Mouse (Mus musculus) inflammation-experienced regulatory T-cells (primary cell): ENCODE results near the gene Otud4. TPM values are rescaled to one million over a fixed set of nuclear protein-coding genes. Genes with fewer than 3 reads are reported as not detected.

Experiments used
- polyA plus RNA-seq, 2 experiments: library from polyadenylated mRNA; unstranded; fragments of 100-300 nt; shearing (Covaris generic); gene quantifications; one replicate each; pipeline ENCODE4 v1.2.1; 2017

The Otud4 gene
- 10 to 100 TPM; 37.4 to 39.0 TPM for polyA plus RNA-seq

DNA sequence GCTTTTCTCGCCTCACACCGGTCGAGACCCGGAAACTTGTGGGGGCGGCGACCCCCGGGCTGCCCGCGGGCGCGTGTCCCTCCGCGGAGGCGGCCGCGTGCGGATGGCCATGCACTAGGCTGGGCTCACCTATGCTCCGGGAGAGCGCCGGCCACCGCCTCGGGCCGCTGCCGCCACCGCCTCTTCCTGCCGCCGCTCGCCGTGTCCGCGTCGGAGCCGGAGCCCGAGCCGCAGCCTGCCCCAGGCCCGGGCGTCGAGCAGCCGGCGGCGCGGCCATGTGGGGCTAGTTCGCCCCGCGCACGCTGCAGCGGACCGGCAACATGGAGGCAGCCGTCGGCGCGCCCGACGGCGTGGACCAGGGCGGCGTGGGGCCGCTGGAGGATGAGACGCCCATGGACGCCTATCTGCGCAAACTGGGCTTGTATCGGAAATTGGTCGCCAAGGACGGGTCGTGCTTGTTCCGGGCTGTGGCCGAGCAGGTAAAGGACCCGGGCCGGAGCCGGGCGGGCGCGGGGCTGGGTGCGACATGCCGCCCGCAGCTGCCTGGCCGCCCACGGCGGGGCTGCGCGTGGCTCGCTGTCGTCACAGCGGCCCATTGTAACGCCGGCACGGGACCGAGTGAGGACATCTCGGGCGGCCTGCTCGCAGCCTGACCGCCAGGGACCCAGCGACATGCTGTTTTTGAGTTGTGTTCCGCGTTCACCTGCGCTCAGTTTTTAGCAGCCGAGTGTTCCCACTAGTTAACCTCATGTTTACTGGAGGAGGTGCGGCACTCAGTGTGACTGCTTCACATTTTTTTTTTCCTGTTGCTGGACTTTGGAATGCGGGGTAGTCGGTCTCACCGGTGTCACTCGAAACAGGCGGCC, at the start of gene Otud4:
TSS of gene Otud4 (plus strand) at position 33 of the 866 bp plus-strand sequence.

DNA sequence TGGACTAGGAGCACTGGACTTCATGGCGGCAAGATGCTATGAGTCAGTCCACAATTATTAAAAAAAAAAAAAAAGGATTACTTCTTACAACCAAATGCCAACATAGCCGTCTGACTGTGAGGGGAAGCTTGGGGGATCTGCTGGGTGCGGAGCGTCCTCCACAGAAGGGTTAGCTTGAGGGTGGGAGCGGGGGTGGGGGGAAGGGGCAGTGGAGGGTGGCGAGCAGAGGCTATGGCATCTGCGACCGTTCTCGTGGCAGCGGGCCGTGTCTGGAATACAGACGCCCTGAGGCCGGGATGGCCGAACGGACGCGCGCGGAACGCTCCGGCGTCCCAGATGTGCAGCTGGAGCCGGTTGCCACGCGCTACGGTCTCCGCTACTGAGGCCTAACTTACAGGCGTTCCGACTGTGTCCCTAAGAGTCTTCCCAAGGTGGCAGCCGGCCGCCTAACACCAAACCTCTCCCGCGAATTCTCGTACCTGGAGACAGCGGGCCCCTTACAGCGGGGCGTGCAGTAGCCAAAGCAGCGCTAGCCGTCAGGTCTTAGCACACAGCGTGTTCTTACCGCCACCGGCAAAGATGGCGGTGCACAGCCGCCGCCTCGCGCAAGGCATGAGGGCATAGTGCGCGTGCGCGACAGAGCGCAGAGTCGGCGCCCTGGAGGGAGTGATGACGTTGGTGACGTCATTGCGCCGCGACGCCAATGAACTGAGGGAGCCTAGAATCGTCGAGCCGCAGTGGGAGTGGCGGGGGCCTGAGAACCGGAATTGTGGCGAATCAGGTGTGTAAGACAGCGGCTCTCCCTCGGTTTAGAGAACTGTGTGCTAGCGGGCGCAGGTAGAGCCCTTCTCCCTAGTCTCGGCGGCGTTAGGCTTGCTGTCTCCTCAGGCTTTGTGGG, 71.9 kb downstream of the Otud4 start, which contains the start of the genes Abce1 and Anapc10:
TSS of gene Abce1 (minus strand) at position 677 of the 898 bp plus-strand sequence.
TSS of gene Anapc10 (plus strand) at position 757 of the 898 bp plus-strand sequence.

Other genes starting within 250 kb of the Otud4 start
- 10 to 100 TPM; 24.3 to 27.2 TPM for gene Smad1, start 240.1 kb upstream of the Otud4 start, polyA plus RNA-seq
- gene Abce1, start 72.1 kb downstream of the Otud4 start, polyA plus RNA-seq, result 100 to 1,000 TPM in 1 of 2 experiments, 10 to 100 TPM in 1; 78.6 to 101 TPM
- gene Anapc10, start 72.2 kb downstream of the Otud4 start, polyA plus RNA-seq, result 10 to 100 TPM; 25.5 to 37.0 TPM